Mouse (Mus musculus): ENCODE results near the gene Abca13. TPM values are rescaled to one million over a fixed set of nuclear protein-coding genes. Genes with fewer than 3 reads are reported as not detected.

The Abca13 gene
- polyA plus RNA-seq, 2 experiments, result 0.10 to 0.11 TPM

DNA sequence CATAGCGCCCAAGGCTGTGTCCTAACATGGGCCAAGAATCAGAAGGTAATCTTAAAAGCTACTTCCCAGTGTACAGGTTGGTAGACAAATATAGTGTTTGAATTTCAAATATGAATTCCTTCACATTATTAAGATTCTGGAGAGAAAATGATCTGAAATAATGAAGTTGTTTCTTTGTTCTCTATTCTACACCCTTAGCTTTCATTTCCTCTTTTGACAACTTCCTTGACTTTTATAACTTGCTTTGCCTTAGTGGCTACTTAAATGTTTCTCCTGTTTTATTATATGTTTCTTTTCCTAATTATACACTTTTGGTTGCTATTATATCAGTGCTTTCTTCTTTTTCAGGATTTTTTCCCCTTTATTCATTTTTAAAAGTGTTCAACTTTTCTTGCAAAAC lies 196.8 kb downstream of the Abca13 start:
- DNase-seq (ENCODE audit: low read depth in 3 of 3, low spot score in 3 of 3), result no peak
- no peaks in the 10 kb centered on the region for H3K36me3 ChIP-seq (replicated peaks; ENCODE audit: control insufficient read depth, insufficient read depth, low read depth)
- no peak overlapping the region for H3K4me3 ChIP-seq (ENCODE audit: insufficient read depth in 1 of 2, low read depth in 2 of 2, low read length in 2 of 2)
- no peak overlapping the region for H3K4me2 ChIP-seq (ENCODE audit: low read depth)
- WGBS (ENCODE audit: insufficient replicate concordance), result 44% methylated on average over 1 of the region's 1 CpGs
- H3K4me1 ChIP-seq (replicated peaks; ENCODE audit: control insufficient read depth in 2 of 2, insufficient read depth in 2 of 2, low read length in 1 of 2), result no peaks in the 10 kb centered on the region
- H3K9ac ChIP-seq (replicated peaks), result no peak overlapping the region
- TF ChIP-seq EP300 (IDR thresholded peaks at IDR 0.05; ENCODE audit: low read depth) (no peak), CTCF (IDR thresholded peaks at IDR 0.05; ENCODE audit: low read depth) (no peak)
- ATAC-seq (ENCODE audit: insufficient read depth), result no peak
- no peaks in the 10 kb centered on the region for H3K27me3 ChIP-seq (ENCODE audit: control insufficient read depth, insufficient read depth, low read length)
- H3K9me3 ChIP-seq (ENCODE audit: control insufficient read depth, low read length), result no peaks in the 10 kb centered on the region
- H3K27ac ChIP-seq, result no peak overlapping the region

DNA sequence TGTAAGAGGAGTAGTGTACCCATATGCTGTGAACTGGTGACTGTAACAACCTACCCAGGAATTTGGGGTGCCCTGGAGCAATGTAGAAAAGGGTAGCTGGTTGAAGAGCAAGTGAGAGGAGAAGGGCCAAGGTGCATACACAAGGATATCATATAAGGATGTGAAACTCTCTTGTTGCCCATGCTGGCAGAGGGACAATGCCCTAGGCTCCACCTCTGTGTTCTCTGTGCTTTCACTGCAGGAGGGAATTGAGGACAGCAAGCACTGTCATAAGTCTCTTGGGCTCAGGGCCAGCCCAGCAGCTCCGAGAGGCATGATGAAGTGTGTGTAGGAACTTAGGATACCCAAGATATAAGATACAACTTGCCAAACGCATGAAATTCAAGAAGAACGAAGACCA lies 225.2 kb downstream of the Abca13 start:
- no peak for ATAC-seq (ENCODE audit: insufficient read depth)
- no peak for TF ChIP-seq EP300 (IDR thresholded peaks at IDR 0.05; ENCODE audit: low read depth)
- TF ChIP-seq CTCF (IDR thresholded peaks at IDR 0.05; ENCODE audit: low read depth), result no peak
- H3K4me2 ChIP-seq (ENCODE audit: low read depth), result no peak overlapping the region
- H3K27me3 ChIP-seq (ENCODE audit: control insufficient read depth, insufficient read depth, low read length), result no peaks in the 10 kb centered on the region
- H3K36me3 ChIP-seq (replicated peaks; ENCODE audit: control insufficient read depth, insufficient read depth, low read depth), result no peaks in the 10 kb centered on the region
- WGBS (ENCODE audit: insufficient replicate concordance), result 64% methylated on average over 3 of the region's 3 CpGs
- no peaks in the 10 kb centered on the region for H3K9me3 ChIP-seq (ENCODE audit: control insufficient read depth, low read length)
- no peaks in the 10 kb centered on the region for H3K4me1 ChIP-seq (replicated peaks; ENCODE audit: control insufficient read depth in 2 of 2, insufficient read depth in 2 of 2, low read length in 1 of 2)
- no peak overlapping the region for H3K9ac ChIP-seq (replicated peaks)
- no peak overlapping the region for H3K4me3 ChIP-seq (ENCODE audit: insufficient read depth in 1 of 2, low read depth in 2 of 2, low read length in 2 of 2)
- H3K27ac ChIP-seq, result no peak overlapping the region
- DNase-seq (ENCODE audit: low read depth in 3 of 3, low spot score in 3 of 3), result no peak

DNA sequence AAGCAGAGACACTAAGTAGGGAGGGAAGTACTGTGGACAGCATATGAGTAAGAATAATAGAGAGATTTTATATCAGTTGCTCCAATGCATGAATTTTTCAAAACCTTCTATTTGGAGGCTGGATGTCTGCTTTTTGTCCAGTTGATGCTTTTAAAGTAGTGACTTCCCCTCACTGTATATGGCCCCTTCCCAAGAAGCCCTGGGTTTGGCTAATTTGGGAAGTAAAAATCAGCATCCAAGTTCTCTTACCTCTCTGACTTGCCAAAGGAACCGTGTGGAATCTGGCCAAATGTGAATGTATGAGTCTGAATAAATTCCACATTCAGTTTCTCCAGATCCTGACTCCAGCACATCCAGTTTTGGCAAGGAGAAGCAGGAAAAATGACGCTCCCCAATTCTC lies 228.5 kb downstream of the Abca13 start:
- Histone ChIP-seq H3K9me3 (ENCODE audit: control insufficient read depth, low read length) (no peaks in the 10 kb centered on the region), H3K27me3 (ENCODE audit: control insufficient read depth, insufficient read depth, low read length) (no peaks in the 10 kb centered on the region), H3K4me3 (ENCODE audit: insufficient read depth in 1 of 2, low read depth in 2 of 2, low read length in 2 of 2) (no peak overlapping the region), H3K36me3 (replicated peaks; ENCODE audit: control insufficient read depth, insufficient read depth, low read depth) (no peaks in the 10 kb centered on the region), H3K4me2 (ENCODE audit: low read depth) (no peak overlapping the region), H3K9ac (replicated peaks) (no peak overlapping the region), H3K4me1 (replicated peaks; ENCODE audit: control insufficient read depth in 2 of 2, insufficient read depth in 2 of 2, low read length in 1 of 2) (no peaks in the 10 kb centered on the region), H3K27ac (no peak overlapping the region)
- 24% methylated on average over 2 of the region's 2 CpGs for WGBS (ENCODE audit: insufficient replicate concordance)
- DNase-seq (ENCODE audit: low read depth in 3 of 3, low spot score in 3 of 3) (no peak), ATAC-seq (ENCODE audit: insufficient read depth) (no peak)
- TF ChIP-seq CTCF (IDR thresholded peaks at IDR 0.05; ENCODE audit: low read depth), result no peak
- TF ChIP-seq EP300 (IDR thresholded peaks at IDR 0.05; ENCODE audit: low read depth), result no peak

DNA sequence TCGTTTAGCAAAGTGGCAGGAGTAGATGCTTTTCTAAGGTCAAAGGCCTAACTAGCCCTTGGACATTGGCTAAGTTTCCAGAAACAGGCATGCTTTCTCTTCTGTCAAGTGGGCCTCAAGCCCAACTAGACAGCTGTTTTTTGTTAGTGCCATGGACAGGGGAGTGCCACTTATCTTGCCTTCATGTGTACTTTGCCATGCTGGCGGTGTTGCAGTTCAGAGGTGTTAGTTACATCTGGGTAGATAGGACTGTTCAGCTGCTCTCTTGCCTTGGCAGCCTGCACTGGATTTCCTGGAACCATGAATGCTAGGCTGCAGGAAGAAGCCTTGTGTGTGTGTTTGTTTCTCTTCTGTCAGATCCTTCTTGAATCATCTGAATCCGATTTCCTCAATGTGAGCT lies 235.7 kb downstream of the Abca13 start:
- 61% methylated on average over 3 of the region's 3 CpGs for WGBS (ENCODE audit: insufficient replicate concordance)
- ATAC-seq (ENCODE audit: insufficient read depth), result no peak
- DNase-seq (ENCODE audit: low read depth in 3 of 3, low spot score in 3 of 3), result no peak
- Histone ChIP-seq H3K27ac (no peak overlapping the region), H3K4me1 (replicated peaks; ENCODE audit: control insufficient read depth in 2 of 2, insufficient read depth in 2 of 2, low read length in 1 of 2) (no peaks in the 10 kb centered on the region), H3K4me2 (ENCODE audit: low read depth) (no peak overlapping the region), H3K27me3 (ENCODE audit: control insufficient read depth, insufficient read depth, low read length) (no peaks in the 10 kb centered on the region), H3K4me3 (ENCODE audit: insufficient read depth in 1 of 2, low read depth in 2 of 2, low read length in 2 of 2) (no peak overlapping the region), H3K9ac (replicated peaks) (no peak overlapping the region), H3K36me3 (replicated peaks; ENCODE audit: control insufficient read depth, insufficient read depth, low read depth) (no peaks in the 10 kb centered on the region), H3K9me3 (ENCODE audit: control insufficient read depth, low read length) (no peaks in the 10 kb centered on the region)
- no peak for TF ChIP-seq CTCF (IDR thresholded peaks at IDR 0.05; ENCODE audit: low read depth)
- TF ChIP-seq EP300 (IDR thresholded peaks at IDR 0.05; ENCODE audit: low read depth), result no peak

DNA sequence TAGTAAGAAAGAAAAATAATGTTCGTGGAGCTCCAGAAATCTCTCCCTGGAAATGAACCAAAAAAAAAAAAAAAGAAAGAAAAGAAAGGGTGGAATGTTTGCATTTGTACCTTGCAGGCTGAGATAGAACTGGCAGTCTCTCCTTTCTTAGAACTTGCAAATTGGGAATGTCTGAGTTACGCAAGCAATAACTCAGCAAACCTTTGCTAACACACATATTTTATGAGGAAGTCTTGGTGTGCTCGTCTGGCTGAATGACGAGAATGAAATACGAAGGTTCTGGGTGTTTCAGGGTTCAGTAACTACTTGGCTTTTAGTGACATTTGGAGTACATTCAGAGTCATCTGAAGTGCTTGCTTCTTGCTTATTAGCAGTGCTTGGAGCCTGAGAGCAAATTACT lies 241.1 kb downstream of the Abca13 start:
- Histone ChIP-seq H3K36me3 (replicated peaks; ENCODE audit: control insufficient read depth, insufficient read depth, low read depth) (no peaks in the 10 kb centered on the region), H3K27ac (no peak overlapping the region), H3K9me3 (ENCODE audit: control insufficient read depth, low read length) (no peaks in the 10 kb centered on the region), H3K27me3 (ENCODE audit: control insufficient read depth, insufficient read depth, low read length) (no peaks in the 10 kb centered on the region), H3K4me1 (replicated peaks; ENCODE audit: control insufficient read depth in 2 of 2, insufficient read depth in 2 of 2, low read length in 1 of 2) (no peaks in the 10 kb centered on the region), H3K4me3 (ENCODE audit: insufficient read depth in 1 of 2, low read depth in 2 of 2, low read length in 2 of 2) (no peak overlapping the region), H3K9ac (replicated peaks) (no peak overlapping the region), H3K4me2 (ENCODE audit: low read depth) (no peak overlapping the region)
- TF ChIP-seq EP300 (IDR thresholded peaks at IDR 0.05; ENCODE audit: low read depth), result no peak
- no peak for TF ChIP-seq CTCF (IDR thresholded peaks at IDR 0.05; ENCODE audit: low read depth)
- WGBS (ENCODE audit: insufficient replicate concordance), result 58% methylated on average over 5 of the region's 5 CpGs
- DNase-seq (ENCODE audit: low read depth in 3 of 3, low spot score in 3 of 3) (no peak), ATAC-seq (ENCODE audit: insufficient read depth) (no peak)

GRCm38 (mm10) chr11:9436617-9437016 lies 244.9 kb downstream of the Abca13 start:
- H3K27ac ChIP-seq, result no peak overlapping the region
- no peak overlapping the region for H3K9ac ChIP-seq (replicated peaks)
- DNase-seq (ENCODE audit: low read depth in 3 of 3, low spot score in 3 of 3) (no peak), ATAC-seq (ENCODE audit: insufficient read depth) (no peak)
- H3K4me3 ChIP-seq (ENCODE audit: insufficient read depth in 1 of 2, low read depth in 2 of 2, low read length in 2 of 2), result no peak overlapping the region
- no peaks in the 10 kb centered on the region for H3K27me3 ChIP-seq (ENCODE audit: control insufficient read depth, insufficient read depth, low read length)
- no peaks in the 10 kb centered on the region for H3K4me1 ChIP-seq (replicated peaks; ENCODE audit: control insufficient read depth in 2 of 2, insufficient read depth in 2 of 2, low read length in 1 of 2)
- H3K9me3 ChIP-seq (ENCODE audit: control insufficient read depth, low read length), result no peaks in the 10 kb centered on the region
- TF ChIP-seq EP300 (IDR thresholded peaks at IDR 0.05; ENCODE audit: low read depth) (no peak), CTCF (IDR thresholded peaks at IDR 0.05; ENCODE audit: low read depth) (no peak)
- H3K36me3 ChIP-seq (replicated peaks; ENCODE audit: control insufficient read depth, insufficient read depth, low read depth), result no peaks in the 10 kb centered on the region
- no peak overlapping the region for H3K4me2 ChIP-seq (ENCODE audit: low read depth)

Measured in liver, embryonic 14.5 days (tissue).